Mouse (Mus musculus) hindbrain, postnatal 0 days (tissue): ENCODE results near the gene Trem1. TPM values are rescaled to one million over a fixed set of nuclear protein-coding genes. Genes with fewer than 3 reads are reported as not detected.

Experiments used
- ATAC-seq: fragments of 200-750 bp; cut with Nextera tagmentation; 2 replicates; pipeline ENCODE4 v1.8.0; 2017; ENCODE audit warnings: mild to moderate bottlenecking, moderate TSS enrichment, moderate library complexity
- DNase-seq: peaks from one replicate; pipeline ENCODE4 v3.0.0-alpha.2; 2015; ENCODE audit warnings: low spot score
- H3K27ac ChIP-seq: fragments of 300-500 bp; sonication (generic); 2 replicates; pipeline ENCODE4 v1.5.1; 2014; ENCODE audit warnings: mild to moderate bottlenecking
- H3K27me3 ChIP-seq: fragments of 300-500 bp; sonication (generic); 2 replicates; pipeline ENCODE4 v1.6.1; 2014; ENCODE audit warnings: low read length, mixed read lengths; ENCODE audit not compliant: insufficient read depth
- H3K36me3 ChIP-seq: fragments of 300-500 bp; sonication (generic); 2 replicates; pipeline ENCODE4 v1.6.1; 2014; ENCODE audit warnings: low read length, mixed read lengths; ENCODE audit not compliant: insufficient read depth
- H3K4me1 ChIP-seq: fragments of 300-500 bp; sonication (generic); 2 replicates; pipeline ENCODE4 v1.6.1; 2014; ENCODE audit warnings: antibody characterized with exemption, low read length, mixed read lengths; ENCODE audit not compliant: insufficient read depth
- H3K4me2 ChIP-seq: fragments of 300-500 bp; sonication (generic); 2 replicates; pipeline ENCODE4 v1.6.1; 2014; ENCODE audit warnings: low read depth, mild to moderate bottlenecking, low read length, moderate library complexity, mixed read lengths
- H3K4me3 ChIP-seq: fragments of 300-500 bp; sonication (generic); 2 replicates; pipeline ENCODE4 v1.5.1; 2014; ENCODE audit warnings: low read length
- H3K9ac ChIP-seq: fragments of 300-500 bp; sonication (generic); replicated peaks from 2 replicates; pipeline ENCODE4 v1.6.1; 2014; ENCODE audit warnings: mild to moderate bottlenecking, low read length, moderate library complexity, mixed read lengths
- H3K9me3 ChIP-seq: fragments of 300-500 bp; sonication (generic); 2 replicates; pipeline ENCODE4 v1.6.1; 2016; ENCODE audit warnings: low read length, mixed read lengths
- CTCF ChIP-seq: IDR thresholded peaks from 2 replicates; pipeline ENCODE4 v1.5.1; 2016; ENCODE audit warnings: antibody characterized with exemption, control low read depth, low read depth
- WGBS: fragments of 180-500 bp; shearing (Covaris S2); extraction: QIAGEN DNeasy Blood & Tissue Kit; methylation state at CpG from one replicate; pipeline ENCODE4 v1.1.7; 2014; 5-methylcytosine and 5-hydroxymethylcytosine counted together
- polyA plus RNA-seq: library from polyadenylated mRNA; unstranded; fragments of >200 nt; fragmentation: Nextera tagmentation; extraction: Ambion mirVana; gene quantifications from 2 replicates; pipeline ENCODE4 v1.2.1, GENCODE M21; 2015
- total RNA-seq: library from RNA; depleted of rRNA; stranded (reverse); fragments of >200 nt; gene quantifications from 2 replicates; pipeline ENCODE4 v1.2.3, GENCODE M21; 2014

Trem1 gene
- total and polyA plus RNA-seq, 2 experiments from 2014 or later = 0.09 TPM; not detected in 1

DNA sequence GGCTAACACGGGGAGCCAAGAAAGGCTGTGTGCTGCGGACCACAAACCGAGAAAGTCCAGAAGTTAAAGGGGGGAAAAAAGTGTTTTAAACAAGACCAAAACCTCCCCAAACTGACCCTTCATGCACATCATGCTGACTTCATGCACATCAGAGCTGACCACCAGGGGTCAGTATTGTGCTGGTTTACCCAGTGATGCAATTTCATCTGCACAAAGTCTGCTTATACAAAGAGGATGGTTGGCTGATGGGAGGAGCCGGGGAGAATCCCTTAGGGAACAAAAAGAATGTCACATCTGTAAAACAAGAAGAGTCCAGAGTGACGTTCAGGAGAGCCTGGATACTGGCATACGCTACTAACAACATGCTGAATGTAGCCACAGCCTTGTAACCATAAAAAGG, 42.3 kb downstream of the Trem1 start:
- Histone ChIP-seq H3K9me3 (no peaks in the 10 kb centered on the region), H3K4me3 (no peak overlapping the region), H3K4me2 (no peak overlapping the region), H3K36me3 (no peaks in the 10 kb centered on the region), H3K27ac (no peak overlapping the region), H3K27me3 (no peaks in the 10 kb centered on the region), H3K4me1 (no peaks in the 10 kb centered on the region), H3K9ac (no peak overlapping the region)
- DNase-seq (peak; percentile 84), ATAC-seq (no peak)
- WGBS = 29% methylated on average over 6 of the region's 6 CpGs
- peak; percentile 81 for TF ChIP-seq CTCF

DNA sequence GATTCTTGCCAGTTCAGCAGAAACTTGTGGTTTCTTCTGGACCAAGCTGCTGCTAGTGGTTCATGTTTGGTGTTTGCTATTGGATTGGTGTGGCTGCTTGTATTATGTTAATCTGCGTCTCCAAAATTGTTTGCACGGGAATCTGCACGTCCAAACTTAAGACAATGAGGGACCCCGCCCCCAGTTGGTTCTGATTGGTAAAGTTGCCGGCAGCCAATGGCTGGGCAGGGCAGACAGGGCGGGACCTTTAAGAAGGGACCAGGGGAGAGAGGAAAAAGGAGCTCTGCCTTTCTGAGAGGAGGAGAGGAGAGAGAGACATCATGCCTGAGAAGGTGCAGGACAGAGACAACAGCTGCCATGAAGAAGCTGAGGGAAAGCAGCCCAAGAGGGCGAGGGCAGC, 43.2 kb downstream of the Trem1 start:
- WGBS = 70% methylated on average over 7 of the region's 7 CpGs
- no peak for TF ChIP-seq CTCF

DNA sequence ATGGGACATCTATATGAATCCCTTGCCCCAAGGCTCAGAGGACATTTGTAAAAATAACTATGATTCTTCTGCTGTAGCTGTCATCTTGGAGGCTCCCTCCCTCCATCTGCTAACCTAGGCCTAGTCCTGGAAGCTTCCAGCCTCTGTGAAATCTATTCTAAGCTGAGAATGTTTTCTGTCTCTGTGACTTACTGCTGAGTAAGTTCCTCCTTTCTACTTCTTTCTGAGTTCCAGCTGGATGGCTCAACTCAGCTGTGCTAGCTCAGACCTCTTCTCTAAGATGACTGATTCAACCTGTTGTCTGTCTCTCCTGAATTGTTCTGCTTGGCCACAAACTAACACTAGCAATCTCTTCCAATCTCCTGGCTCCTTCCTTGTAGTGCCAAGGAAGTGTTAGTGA, 45.8 kb downstream of the Trem1 start:
- TF ChIP-seq CTCF = no peak
- Histone ChIP-seq H3K27ac (no peak overlapping the region), H3K4me2 (no peak overlapping the region), H3K36me3 (no peaks in the 10 kb centered on the region), H3K4me1 (no peaks in the 10 kb centered on the region), H3K9ac (no peak overlapping the region), H3K9me3 (no peaks in the 10 kb centered on the region), H3K4me3 (no peak overlapping the region), H3K27me3 (no peaks in the 10 kb centered on the region)
- DNase-seq (no peak), ATAC-seq (no peak)

More for the DNA sequence above, 43.2 kb downstream of the Trem1 start:
- Histone ChIP-seq H3K4me2 (no peak overlapping the region), H3K4me1 (no peaks in the 10 kb centered on the region), H3K9me3 (no peaks in the 10 kb centered on the region), H3K27me3 (no peaks in the 10 kb centered on the region), H3K9ac (no peak overlapping the region), H3K36me3 (no peaks in the 10 kb centered on the region), H3K4me3 (no peak overlapping the region), H3K27ac (no peak overlapping the region)
- no peak for DNase-seq
- ATAC-seq = no peak

DNA sequence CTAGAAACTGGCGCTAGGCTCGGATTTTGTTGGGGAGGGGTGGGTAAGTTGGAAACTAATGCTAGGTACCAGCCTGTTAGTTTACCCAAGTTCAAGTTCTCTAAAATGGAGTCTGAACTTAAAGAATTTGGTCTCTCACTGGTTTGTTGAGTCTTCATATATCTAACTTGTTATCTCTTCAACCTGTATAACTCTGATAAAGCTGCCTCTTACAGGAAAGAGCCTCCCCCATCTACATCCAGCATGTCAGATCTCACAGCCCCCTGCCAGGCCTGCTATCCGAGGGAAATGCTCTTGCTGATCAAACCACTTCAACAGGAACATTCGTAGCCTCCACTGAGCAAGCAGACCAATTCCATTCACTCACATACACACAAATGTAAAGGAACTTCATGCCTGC, 46.4 kb downstream of the Trem1 start:
- TF ChIP-seq CTCF = no peak
- Histone ChIP-seq H3K4me2 (no peak overlapping the region), H3K4me1 (no peaks in the 10 kb centered on the region), H3K9me3 (no peaks in the 10 kb centered on the region), H3K27ac (no peak overlapping the region), H3K27me3 (no peaks in the 10 kb centered on the region), H3K4me3 (no peak overlapping the region), H3K9ac (no peak overlapping the region), H3K36me3 (no peaks in the 10 kb centered on the region)
- 83% methylated on average over 4 of the region's 4 CpGs for whole genome bisulfite sequencing
- DNase-seq (no peak), ATAC-seq (no peak)

DNA sequence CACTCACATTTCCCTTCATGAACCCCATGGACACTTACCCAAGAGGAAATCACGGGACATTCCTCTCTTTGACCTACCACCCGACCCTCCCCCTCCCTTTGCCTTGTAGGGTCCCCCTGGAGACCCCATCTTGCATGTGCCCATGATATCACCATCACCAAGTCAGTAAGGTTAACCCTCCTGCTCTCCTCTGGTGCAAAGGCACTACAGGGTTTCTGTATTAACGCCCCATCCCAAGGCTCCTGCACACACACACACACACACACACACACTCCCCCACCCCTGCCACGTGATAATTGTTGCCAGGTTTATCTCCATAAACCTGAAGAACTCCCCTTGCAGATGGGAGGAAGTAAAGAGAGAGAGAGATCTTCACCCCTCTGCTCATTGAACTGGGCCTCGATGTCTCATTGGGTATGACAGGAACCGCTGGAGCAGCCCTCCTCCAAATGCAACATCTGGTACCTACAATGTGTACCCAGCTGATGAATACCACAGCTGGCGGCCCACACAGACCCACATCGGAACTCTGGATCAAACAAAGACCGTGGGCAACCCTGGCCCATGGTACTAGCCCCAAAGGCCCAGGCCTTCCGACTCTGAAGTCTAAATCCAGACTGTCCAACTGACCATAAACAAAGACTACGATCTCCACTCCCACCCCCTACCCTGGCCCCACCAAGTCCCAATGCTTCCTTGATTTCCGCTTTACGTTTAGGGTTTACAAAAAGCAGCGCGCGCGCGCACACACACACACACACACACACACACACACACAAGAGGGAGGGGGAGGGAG, 48.6 kb downstream of the Trem1 start:
- TF ChIP-seq CTCF = no peak

DNA sequence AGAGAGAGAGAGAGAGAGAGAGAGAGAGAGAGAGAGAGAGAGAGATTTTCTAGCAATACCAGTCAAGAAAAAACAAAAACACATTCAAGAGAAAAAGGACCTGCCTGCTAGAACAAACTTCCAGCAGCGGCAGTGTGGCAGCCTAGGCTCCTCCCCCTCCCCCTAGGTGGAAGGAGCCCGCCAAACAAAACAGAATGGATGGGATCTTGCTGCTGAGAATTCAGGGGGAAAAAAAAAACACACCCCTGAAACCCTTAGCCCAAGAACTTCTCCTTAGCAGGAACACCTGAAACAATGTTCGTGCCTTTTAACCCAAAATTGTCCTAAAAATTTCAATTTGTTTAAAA, 49.1 kb downstream of the Trem1 start:
- H3K9ac ChIP-seq = 0 out of 2 replicates have a peak overlapping the region, but pooled peaks have one; percentile 6
- H3K9me3 ChIP-seq = no peaks in the 10 kb centered on the region
- H3K27me3 ChIP-seq = no peaks in the 10 kb centered on the region
- peak overlapping the region; percentile 52 for H3K4me2 ChIP-seq
- H3K36me3 ChIP-seq = no peaks in the 10 kb centered on the region
- 0 out of 2 replicates have a peak overlapping the region, but pooled peaks have one; percentile 9 for H3K4me3 ChIP-seq
- ATAC-seq (no peak), DNase-seq (peak; percentile 53)
- 9% methylated on average over 3 of the region's 3 CpGs for WGBS
- no peak overlapping the region for H3K27ac ChIP-seq
- H3K4me1 ChIP-seq = no peaks in the 10 kb centered on the region
- no peak for TF ChIP-seq CTCF

More for the DNA sequence above, 48.6 kb downstream of the Trem1 start:
- Histone ChIP-seq H3K4me3 (0 out of 2 replicates have a peak overlapping the region, but pooled peaks have one; percentile 9), H3K9me3 (no peaks in the 10 kb centered on the region), H3K36me3 (no peaks in the 10 kb centered on the region), H3K4me2 (peak overlapping the region; percentile 52), H3K27me3 (no peaks in the 10 kb centered on the region), H3K4me1 (no peaks in the 10 kb centered on the region), H3K9ac (0 out of 2 replicates have a peak overlapping the region, but pooled peaks have one; percentile 6), H3K27ac (no peak overlapping the region)
- ATAC-seq (peak; percentile 45; the same call in 1 of the 2 replicates), DNase-seq (no peak)
- 25% methylated on average over 18 of the region's 18 CpGs for WGBS

DNA sequence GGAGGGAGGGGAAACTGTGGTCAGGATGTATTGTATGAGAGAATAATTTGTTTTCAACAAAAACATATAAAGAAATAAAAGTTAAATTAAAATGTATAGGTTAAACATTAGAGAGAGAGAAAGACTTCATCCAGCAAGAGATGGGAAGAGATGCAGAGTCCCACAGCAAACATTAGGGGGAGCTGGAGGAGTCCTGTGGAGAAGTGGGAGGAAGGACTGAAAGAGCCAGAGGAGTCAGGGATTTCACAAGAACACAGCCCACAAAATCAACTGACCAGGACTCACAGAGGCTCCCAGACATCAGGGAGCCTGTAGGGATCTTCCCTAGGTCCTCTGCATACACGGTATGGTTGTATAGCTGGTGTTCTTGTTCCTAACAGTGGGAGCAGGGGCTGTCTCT, 54.2 kb downstream of the Trem1 start:
- TF ChIP-seq CTCF = no peak
- Histone ChIP-seq H3K9me3 (no peaks in the 10 kb centered on the region), H3K9ac (no peak overlapping the region), H3K36me3 (no peaks in the 10 kb centered on the region), H3K27ac (no peak overlapping the region), H3K4me2 (no peak overlapping the region), H3K4me1 (no peaks in the 10 kb centered on the region), H3K27me3 (no peaks in the 10 kb centered on the region), H3K4me3 (no peak overlapping the region)
- no peak for ATAC-seq
- DNase-seq = no peak
- 67% methylated on average over 1 of the region's 1 CpGs for WGBS
